Mouse (Mus musculus): Measurements from ENCODE around the gene Gm37240. TPM values are rescaled to one million over a fixed set of nuclear protein-coding genes. Genes with fewer than 3 reads are reported as not detected.

Gm37240 gene
- polyA plus RNA-seq, 1 experiment from 2014 or later: 15.1 TPM

- Histone ChIP-seq H3K27ac (ENCODE audit: low read depth, low read length) (no peak overlapping the region), H3K27me3 (ENCODE audit: control insufficient read depth, insufficient read depth, low read length) (no peaks in the 10 kb centered on the region), H3K4me2 (replicated peaks; ENCODE audit: low read depth, low read length) (no peak overlapping the region), H3K9me3 (ENCODE audit: control insufficient read depth, low read length) (no peaks in the 10 kb centered on the region), H3K4me1 (ENCODE audit: control insufficient read depth, insufficient read depth, low read length) (no peaks in the 10 kb centered on the region), H3K36me3 (ENCODE audit: control insufficient read depth, insufficient read depth, low read length) (no peaks in the 10 kb centered on the region), H3K9ac (ENCODE audit: low read depth, low read length) (no peak overlapping the region), H3K4me3 (ENCODE audit: low read length) (no peak overlapping the region)
- ATAC-seq (ENCODE audit: low FRiP score, low TSS enrichment): no peak
- WGBS: 75% methylated on average over 8 of the region's 8 CpGs
Measured at GRCm38 (mm10) chr3:85128546-85128945, 758.8 kb downstream of the Gm37240 start.

- Histone ChIP-seq H3K9me3 (ENCODE audit: control insufficient read depth, low read length) (no peaks in the 10 kb centered on the region), H3K27ac (ENCODE audit: low read depth, low read length) (no peak overlapping the region), H3K4me1 (ENCODE audit: control insufficient read depth, insufficient read depth, low read length) (no peaks in the 10 kb centered on the region), H3K9ac (ENCODE audit: low read depth, low read length) (no peak overlapping the region), H3K36me3 (ENCODE audit: control insufficient read depth, insufficient read depth, low read length) (no peaks in the 10 kb centered on the region), H3K4me2 (replicated peaks; ENCODE audit: low read depth, low read length) (no peak overlapping the region), H3K27me3 (ENCODE audit: control insufficient read depth, insufficient read depth, low read length) (no peaks in the 10 kb centered on the region), H3K4me3 (ENCODE audit: low read length) (no peak overlapping the region)
- 88% methylated on average over 7 of the region's 7 CpGs for WGBS
- ATAC-seq (ENCODE audit: low FRiP score, low TSS enrichment): no peak
Measured at GRCm38 (mm10) chr3:85126970-85127369, 760.3 kb downstream of the Gm37240 start.

GRCm38 (mm10) chr3:85125471-85125870 lies 761.8 kb downstream of the Gm37240 start:
- ATAC-seq (ENCODE audit: low FRiP score, low TSS enrichment): no peak
- H3K36me3 ChIP-seq (ENCODE audit: control insufficient read depth, insufficient read depth, low read length): no peaks in the 10 kb centered on the region
- H3K9ac ChIP-seq (ENCODE audit: low read depth, low read length): no peak overlapping the region
- H3K4me3 ChIP-seq (ENCODE audit: low read length): no peak overlapping the region
- 82% methylated on average over 5 of the region's 5 CpGs for WGBS
- H3K4me1 ChIP-seq (ENCODE audit: control insufficient read depth, insufficient read depth, low read length): no peaks in the 10 kb centered on the region
- H3K9me3 ChIP-seq (ENCODE audit: control insufficient read depth, low read length): no peaks in the 10 kb centered on the region
- no peak overlapping the region for H3K27ac ChIP-seq (ENCODE audit: low read depth, low read length)
- no peaks in the 10 kb centered on the region for H3K27me3 ChIP-seq (ENCODE audit: control insufficient read depth, insufficient read depth, low read length)
- no peak overlapping the region for H3K4me2 ChIP-seq (replicated peaks; ENCODE audit: low read depth, low read length)

- H3K4me2 ChIP-seq (replicated peaks; ENCODE audit: low read depth, low read length): no peak overlapping the region
- no peaks in the 10 kb centered on the region for H3K9me3 ChIP-seq (ENCODE audit: control insufficient read depth, low read length)
- whole genome bisulfite sequencing: 67% methylated on average over 6 of the region's 6 CpGs
- no peak overlapping the region for H3K4me3 ChIP-seq (ENCODE audit: low read length)
- ATAC-seq (ENCODE audit: low FRiP score, low TSS enrichment): no peak
- no peaks in the 10 kb centered on the region for H3K4me1 ChIP-seq (ENCODE audit: control insufficient read depth, insufficient read depth, low read length)
- no peak overlapping the region for H3K27ac ChIP-seq (ENCODE audit: low read depth, low read length)
- no peaks in the 10 kb centered on the region for H3K36me3 ChIP-seq (ENCODE audit: control insufficient read depth, insufficient read depth, low read length)
- H3K9ac ChIP-seq (ENCODE audit: low read depth, low read length): no peak overlapping the region
- H3K27me3 ChIP-seq (ENCODE audit: control insufficient read depth, insufficient read depth, low read length): no peaks in the 10 kb centered on the region
Measured at GRCm38 (mm10) chr3:85124924-85125323, 762.4 kb downstream of the Gm37240 start.

GRCm38 (mm10) chr3:85124410-85124809 lies 762.9 kb downstream of the Gm37240 start:
- no peak overlapping the region for H3K27ac ChIP-seq (ENCODE audit: low read depth, low read length)
- ATAC-seq (ENCODE audit: low FRiP score, low TSS enrichment): no peak
- 32% methylated on average over 7 of the region's 7 CpGs for WGBS
- H3K27me3 ChIP-seq (ENCODE audit: control insufficient read depth, insufficient read depth, low read length): no peaks in the 10 kb centered on the region
- H3K9ac ChIP-seq (ENCODE audit: low read depth, low read length): no peak overlapping the region
- no peak overlapping the region for H3K4me3 ChIP-seq (ENCODE audit: low read length)
- H3K4me2 ChIP-seq (replicated peaks; ENCODE audit: low read depth, low read length): no peak overlapping the region
- H3K4me1 ChIP-seq (ENCODE audit: control insufficient read depth, insufficient read depth, low read length): no peaks in the 10 kb centered on the region
- H3K9me3 ChIP-seq (ENCODE audit: control insufficient read depth, low read length): no peaks in the 10 kb centered on the region
- H3K36me3 ChIP-seq (ENCODE audit: control insufficient read depth, insufficient read depth, low read length): no peaks in the 10 kb centered on the region

- no peak overlapping the region for H3K4me3 ChIP-seq (ENCODE audit: low read length)
- no peak for ATAC-seq (ENCODE audit: low FRiP score, low TSS enrichment)
- H3K9me3 ChIP-seq (ENCODE audit: control insufficient read depth, low read length): no peaks in the 10 kb centered on the region
- H3K9ac ChIP-seq (ENCODE audit: low read depth, low read length): no peak overlapping the region
- H3K4me2 ChIP-seq (replicated peaks; ENCODE audit: low read depth, low read length): no peak overlapping the region
- H3K36me3 ChIP-seq (ENCODE audit: control insufficient read depth, insufficient read depth, low read length): no peaks in the 10 kb centered on the region
- H3K4me1 ChIP-seq (ENCODE audit: control insufficient read depth, insufficient read depth, low read length): no peaks in the 10 kb centered on the region
- WGBS: 85% methylated on average over 5 of the region's 5 CpGs
- no peak overlapping the region for H3K27ac ChIP-seq (ENCODE audit: low read depth, low read length)
- H3K27me3 ChIP-seq (ENCODE audit: control insufficient read depth, insufficient read depth, low read length): no peaks in the 10 kb centered on the region
Measured at GRCm38 (mm10) chr3:85117702-85118101, 769.6 kb downstream of the Gm37240 start.

- Histone ChIP-seq H3K27me3 (ENCODE audit: control insufficient read depth, insufficient read depth, low read length) (no peaks in the 10 kb centered on the region), H3K4me2 (replicated peaks; ENCODE audit: low read depth, low read length) (no peak overlapping the region), H3K4me3 (ENCODE audit: low read length) (no peak overlapping the region), H3K9ac (ENCODE audit: low read depth, low read length) (no peak overlapping the region), H3K36me3 (ENCODE audit: control insufficient read depth, insufficient read depth, low read length) (no peaks in the 10 kb centered on the region), H3K9me3 (ENCODE audit: control insufficient read depth, low read length) (no peaks in the 10 kb centered on the region), H3K27ac (ENCODE audit: low read depth, low read length) (no peak overlapping the region), H3K4me1 (ENCODE audit: control insufficient read depth, insufficient read depth, low read length) (no peaks in the 10 kb centered on the region)
- ATAC-seq (ENCODE audit: low FRiP score, low TSS enrichment): no peak
- WGBS: 89% methylated on average over 7 of the region's 7 CpGs
Measured at GRCm38 (mm10) chr3:85117014-85117413, 770.3 kb downstream of the Gm37240 start.

GRCm38 (mm10) chr3:85115959-85116543 lies 771.3 kb downstream of the Gm37240 start:
- Histone ChIP-seq H3K36me3 (ENCODE audit: control insufficient read depth, insufficient read depth, low read length) (no peaks in the 10 kb centered on the region), H3K4me3 (ENCODE audit: low read length) (no peak overlapping the region), H3K9me3 (ENCODE audit: control insufficient read depth, low read length) (no peaks in the 10 kb centered on the region), H3K9ac (ENCODE audit: low read depth, low read length) (no peak overlapping the region), H3K4me2 (replicated peaks; ENCODE audit: low read depth, low read length) (no peak overlapping the region), H3K27me3 (ENCODE audit: control insufficient read depth, insufficient read depth, low read length) (no peaks in the 10 kb centered on the region), H3K27ac (ENCODE audit: low read depth, low read length) (no peak overlapping the region), H3K4me1 (ENCODE audit: control insufficient read depth, insufficient read depth, low read length) (no peaks in the 10 kb centered on the region)
- 0 out of 2 replicates have a peak, but pooled peaks have one; percentile 68 for ATAC-seq (ENCODE audit: low FRiP score, low TSS enrichment)
- 29% methylated on average over 7 of the region's 7 CpGs for WGBS

- Histone ChIP-seq H3K4me1 (ENCODE audit: control insufficient read depth, insufficient read depth, low read length) (no peaks in the 10 kb centered on the region), H3K9me3 (ENCODE audit: control insufficient read depth, low read length) (no peaks in the 10 kb centered on the region), H3K4me3 (ENCODE audit: low read length) (no peak overlapping the region), H3K4me2 (replicated peaks; ENCODE audit: low read depth, low read length) (no peak overlapping the region), H3K27me3 (ENCODE audit: control insufficient read depth, insufficient read depth, low read length) (no peaks in the 10 kb centered on the region), H3K9ac (ENCODE audit: low read depth, low read length) (no peak overlapping the region), H3K27ac (ENCODE audit: low read depth, low read length) (no peak overlapping the region), H3K36me3 (ENCODE audit: control insufficient read depth, insufficient read depth, low read length) (no peaks in the 10 kb centered on the region)
- no peak for ATAC-seq (ENCODE audit: low FRiP score, low TSS enrichment)
- 83% methylated on average over 1 of the region's 1 CpGs for WGBS
Measured at GRCm38 (mm10) chr3:85113565-85113964, 773.8 kb downstream of the Gm37240 start.
